In the genomic region with DNA sequence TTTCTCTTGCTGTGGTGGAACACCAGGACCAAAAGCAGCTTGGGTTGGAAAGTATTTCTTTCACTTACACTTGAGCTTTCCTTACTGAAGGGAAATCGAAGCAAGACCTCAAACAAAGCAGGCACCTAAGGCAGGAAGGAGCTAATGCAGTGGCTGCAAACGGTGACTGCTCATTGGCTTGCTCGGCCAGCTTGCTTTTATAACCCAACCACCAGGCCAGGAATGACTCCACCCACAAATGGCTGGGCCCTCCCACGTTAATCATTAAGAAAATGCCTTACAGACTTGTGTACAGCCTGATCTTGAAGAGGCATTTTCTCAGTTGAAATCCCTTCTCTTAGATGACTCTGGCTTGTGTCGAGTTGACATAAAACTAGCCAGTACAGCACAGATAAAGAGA, we compare ENCODE assay signal across 11 mouse cellular contexts. TPM values are rescaled to one million over a fixed set of nuclear protein-coding genes. Genes with fewer than 3 reads are reported as not detected.
DNase-seq lines count a peak whose midpoint lies in the region; ATAC-seq and TF ChIP-seq lines count a peak whose summit lies in the region.
"Had no signal": no experiment of that assay in that cellular context is flagged by ENCODE, and none has a peak within 500 bp of the region (broad histone marks: within the 10 kb centered on the region; RNA-seq: fewer than 3 reads in every experiment).

No protein-coding gene starts in this region.

- TF ChIP-seq POLR2A in kidney, adult 2 months (IDR thresholded peaks at IDR 0.05; ENCODE audit: low read depth, low read length) = peak; percentile 98

- TF ChIP-seq CTCF in kidney, adult 2 months (conservative IDR thresholded peaks at IDR 0.05; ENCODE audit: insufficient read depth, insufficient read length, low read depth, low read length) = no peak
- no peak for TF ChIP-seq CTCF in liver, postnatal 0 days (IDR thresholded peaks at IDR 0.05; ENCODE audit: low read depth)

- H3K9ac ChIP-seq in ES-E14 (ENCODE audit: insufficient read depth, low read depth, low read length, poor library complexity, severe bottlenecking) = peak overlapping the region; percentile 50; the same call in 1 of the 2 replicates
- H3K9ac ChIP-seq in liver, postnatal 0 days (replicated peaks) = no peak overlapping the region
- H3K9ac ChIP-seq in hindbrain, embryonic 12.5 days = no peak overlapping the region
- H3K9ac ChIP-seq: heart, embryonic 12.5 days had no signal

- H3K9me3 ChIP-seq in ES-E14 (ENCODE audit: control insufficient read depth, insufficient read depth, low read depth, low read length) = no peaks in the 10 kb centered on the region
- H3K9me3 ChIP-seq in liver, postnatal 0 days (ENCODE audit: low read length) = no peaks in the 10 kb centered on the region
- H3K9me3 ChIP-seq in hindbrain, embryonic 12.5 days (replicated peaks) = no peaks in the 10 kb centered on the region
- H3K9me3 ChIP-seq: heart, embryonic 12.5 days had no signal

- TF ChIP-seq EP300 in liver, postnatal 0 days (IDR thresholded peaks at IDR 0.05; ENCODE audit: low read depth) = no peak

- DNase-seq in CD4-positive helper T cell, adult 2 months (ENCODE audit: low read depth, low spot score) = peak; percentile 56
- DNase-seq in ES-E14 (ENCODE audit: low read depth, low spot score) = peak; percentile 62
- peak; percentile 93 for DNase-seq in kidney, adult 2 months
- DNase-seq in liver, postnatal 0 days = peak; percentile 74
- DNase-seq in left cerebral cortex, postnatal 14 days (ENCODE audit: low spot score in 2 of 2) = no peak
- no peak for DNase-seq in layer of hippocampus, adult 9-11 months
- DNase-seq in B cell, adult 2 months = no peak
- DNase-seq: retina, postnatal 1 day had no signal

- H3K4me2 ChIP-seq in liver, postnatal 0 days (ENCODE audit: low read depth, low read length) = 0 out of 2 replicates have a peak overlapping the region, but pooled peaks have one; percentile 18
- no peak overlapping the region for H3K4me2 ChIP-seq in hindbrain, embryonic 12.5 days (replicated peaks)
- H3K4me2 ChIP-seq: heart, embryonic 12.5 days had no signal

- H3K27me3 ChIP-seq in kidney, adult 2 months (replicated peaks; ENCODE audit: control insufficient read depth, insufficient read depth, low read length) = no peaks in the 10 kb centered on the region
- no peaks in the 10 kb centered on the region for H3K27me3 ChIP-seq in liver, postnatal 0 days (ENCODE audit: insufficient read depth, low read length)
- H3K27me3 ChIP-seq in hindbrain, embryonic 12.5 days = no peaks in the 10 kb centered on the region
- H3K27me3 ChIP-seq: heart, embryonic 12.5 days had no signal

- no peak for ATAC-seq in liver, postnatal 0 days
- ATAC-seq in hindbrain, embryonic 12.5 days (ENCODE audit: low FRiP score) = no peak

- peaks cover 12% of the 10 kb centered on the region in 2 experiments; a peak in 3 of 4 replicates for H3K4me1 ChIP-seq in ES-E14 (ENCODE audit: control insufficient read depth in 2 of 2, insufficient read depth in 2 of 2, low read length in 2 of 2, poor library complexity in 1 of 2)
- H3K4me1 ChIP-seq in kidney, adult 2 months (ENCODE audit: control insufficient read depth, insufficient read depth, low read length) = peaks cover 24% of the 10 kb centered on the region; the same call in 1 of the 2 replicates
- peaks cover 22% of the 10 kb centered on the region for H3K4me1 ChIP-seq in liver, postnatal 0 days (ENCODE audit: insufficient read depth)
- peaks cover 18% of the 10 kb centered on the region for H3K4me1 ChIP-seq in hindbrain, embryonic 12.5 days

- no peaks in the 10 kb centered on the region; the same call in 1 of the 2 replicates for H3K36me3 ChIP-seq in ES-E14 (ENCODE audit: control insufficient read depth, insufficient read depth, low read length, poor library complexity, severe bottlenecking)
- no peaks in the 10 kb centered on the region for H3K36me3 ChIP-seq in kidney, adult 2 months (ENCODE audit: control insufficient read depth, insufficient read depth, low read length)
- H3K36me3 ChIP-seq in liver, postnatal 0 days (replicated peaks; ENCODE audit: insufficient read depth, low read length) = no peaks in the 10 kb centered on the region
- no peaks in the 10 kb centered on the region for H3K36me3 ChIP-seq in hindbrain, embryonic 12.5 days

- intact Hi-C loops in left cerebral cortex, postnatal 14 days (cut with DNase I) = no loop called here

- H3K27ac ChIP-seq in ES-E14 (ENCODE audit: insufficient read depth, low read depth, low read length, poor library complexity, severe bottlenecking) = peak overlapping the region; percentile 76; the same call in 1 of the 2 replicates
- peak overlapping the region; percentile 80 for H3K27ac ChIP-seq in kidney, adult 2 months (ENCODE audit: insufficient read depth, low read depth, low read length)
- H3K27ac ChIP-seq in liver, postnatal 0 days (ENCODE audit: low read depth) = peak overlapping the region; percentile 70
- no peak overlapping the region for H3K27ac ChIP-seq in hindbrain, embryonic 12.5 days
- H3K27ac ChIP-seq: macrophage had no signal

- peak overlapping the region; percentile 13 to 45; a peak in 2 of 4 replicates for H3K4me3 ChIP-seq in ES-E14 (ENCODE audit: insufficient read depth in 1 of 2, low read depth in 1 of 2, low read length in 2 of 2, poor library complexity in 1 of 2, severe bottlenecking in 1 of 2)
- H3K4me3 ChIP-seq in kidney, adult 2 months (ENCODE audit: insufficient read depth, low read depth, low read length) = no peak overlapping the region
- H3K4me3 ChIP-seq in liver, postnatal 0 days (ENCODE audit: low read depth, low read length) = no peak overlapping the region
- H3K4me3 ChIP-seq in hindbrain, embryonic 12.5 days = no peak overlapping the region
- H3K4me3 ChIP-seq: heart, embryonic 12.5 days had no signal

- in situ Hi-C loops in ES-E14 (cut with MboI; ENCODE audit: low sequenced_read_pairs in 2 of 2, unreplicated experiment in 2 of 2) = no loop called here

- 25% methylated on average over 5 of the region's 5 CpGs for WGBS in kidney, adult 2 months
- WGBS in liver, postnatal 0 days (ENCODE audit: insufficient replicate concordance) = 36% methylated on average over 5 of the region's 5 CpGs
- WGBS in hindbrain, embryonic 12.5 days = 64% methylated on average over 5 of the region's 5 CpGs

TF ChIP-seq in ES-E14, 5 proteins besides CTCF, POLR2A, EP300 and RAD21:
- TF ChIP-seq HCFC1 (IDR thresholded peaks at IDR 0.05; ENCODE audit: borderline replicate concordance, insufficient read depth, low read length) (no peak), ZNF384 (IDR thresholded peaks at IDR 0.05; ENCODE audit: low read depth, low read length) (no peak), CHD2 (IDR thresholded peaks at IDR 0.05; ENCODE audit: low read depth, low read length) (no peak), ZC3H11A (IDR thresholded peaks at IDR 0.05; ENCODE audit: borderline replicate concordance, low read depth, low read length) (no peak), MAFK (IDR thresholded peaks at IDR 0.05; ENCODE audit: insufficient read depth, low read depth, low read length) (no peak)
TF ChIP-seq in ES-E14: peak in this region for 0.

RNA-seq across cellular contexts. Expression of gene Fam120a, which starts 3.2 kb away (rescaled TPM):
- total RNA-seq in ES-E14 (2012; rRNA removed) = 111 and 135 TPM in 2 replicates
- 67.8 and 70.6 TPM in 2 replicates for polyA plus RNA-seq in kidney, adult 2 months (2012; rRNA removed)
- 13.1 and 13.3 TPM in 2 replicates for polyA plus RNA-seq in liver, postnatal 0 days (2015; fragmentation: Nextera tagmentation; extraction: Ambion mirVana)
- total RNA-seq in left cerebral cortex, postnatal 14 days (2021) = 100 to 1,000 TPM; 127 to 130 TPM
- polyA plus RNA-seq in hindbrain, embryonic 12.5 days (2016; fragmentation: Nextera tagmentation; extraction: Ambion mirVana) = 15.6 and 17.0 TPM in 2 replicates

Comparison
In these comparisons a context has a peak if more than half of its experiments do, and no peak if none do; other contexts are left out.
1. DNase-seq: peak in CD4-positive helper T cell, adult 2 months (single experiment), ES-E14 (single experiment), kidney, adult 2 months (single experiment) and liver, postnatal 0 days (single experiment); none in left cerebral cortex, postnatal 14 days (0 of 2), layer of hippocampus, adult 9-11 months (single experiment) and B cell, adult 2 months (0 of 2).
2. H3K4me3 ChIP-seq: peak in ES-E14 (2 of 2); none in kidney, adult 2 months (single experiment), liver, postnatal 0 days (single experiment) and hindbrain, embryonic 12.5 days (single experiment).